Comparison of ENCODE assay signal across 12 mouse cellular contexts in the genomic region with DNA sequence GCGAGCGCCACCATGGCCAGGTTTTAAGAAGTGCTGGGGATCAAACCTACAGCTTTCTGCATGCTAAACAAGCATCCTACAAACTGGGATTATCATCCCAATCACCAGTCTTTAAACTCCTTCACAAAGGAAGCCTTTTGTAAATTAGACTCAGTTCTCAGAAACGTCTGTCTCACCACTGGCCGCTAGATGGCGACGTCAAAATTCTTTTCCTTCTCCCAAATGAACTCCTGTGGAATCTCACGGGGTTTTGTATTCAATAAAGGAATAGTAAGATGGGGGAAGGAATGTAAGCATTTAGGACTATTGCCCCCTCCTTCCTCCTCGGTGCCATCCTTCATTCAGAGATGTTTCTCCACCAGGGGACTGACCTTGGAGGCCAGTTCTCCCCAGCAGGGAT. TPM values are rescaled to one million over a fixed set of nuclear protein-coding genes. Genes with fewer than 3 reads are reported as not detected.
DNase-seq lines count a peak whose midpoint lies in the region; ATAC-seq and TF ChIP-seq lines count a peak whose summit lies in the region.
"Not testable (repeated sequence)": the region's sequence is repeated elsewhere in the genome, so short reads cannot be mapped to it uniquely, and the experiment has no call there.
"Had no signal": no experiment of that assay in that cellular context is flagged by ENCODE, and none has a peak within 500 bp of the region (broad histone marks: within the 10 kb centered on the region; RNA-seq: fewer than 3 reads in every experiment).

No protein-coding gene starts in this region.

- not testable (repeated sequence) for H3K27ac ChIP-seq in CH12.LX (ENCODE audit: insufficient read depth, low read depth); limb, embryonic 10.5 days; midbrain, embryonic 14.5 days (replicated peaks; ENCODE audit: low read depth, low read length); stomach, postnatal 0 days (replicated peaks)

- H3K4me2 ChIP-seq in CH12.LX (ENCODE audit: insufficient read depth, low read depth, poor library complexity, severe bottlenecking); midbrain, embryonic 14.5 days (ENCODE audit: low read length); stomach, postnatal 0 days (replicated peaks; ENCODE audit: low read depth): not testable (repeated sequence)

- not testable (repeated sequence) for H3K4me1 ChIP-seq in CH12.LX (ENCODE audit: control insufficient read depth in 1 of 2, insufficient read depth in 2 of 2); limb, embryonic 10.5 days; midbrain, embryonic 14.5 days (ENCODE audit: control insufficient read depth, insufficient read depth, low read length); stomach, postnatal 0 days (replicated peaks; ENCODE audit: control insufficient read depth, insufficient read depth)

- peak; percentile 27 for DNase-seq in CH12.LX (ENCODE audit: extremely low read depth)
- peak; percentile 53 to 62 for DNase-seq in adrenal gland, postnatal 36 days
- DNase-seq in embryo, embryonic 9.5 days (ENCODE audit: extremely low spot score), result peak; percentile 34
- DNase-seq in heart, postnatal 14 days, result peak; percentile 39 to 66
- DNase-seq in kidney, postnatal 10 days, result peak; percentile 75
- peak; percentile 53 for DNase-seq in limb, embryonic 10.5 days (ENCODE audit: low spot score)
- DNase-seq in midbrain, embryonic 14.5 days, result peak; percentile 75
- peak; percentile 37 for DNase-seq in stomach, postnatal 0 days (ENCODE audit: low spot score)

- in situ Hi-C loops in CH12.LX (cut with MboI; ENCODE audit: low pct_ligation_motif_present, low pct_unique_long_range_greater_than_20kb, low sequenced_read_pairs), result loop anchor here (25.0 kb wide), 1 partner anchor 212 kb away; no protein-coding TSS in a partner anchor

- peak; percentile 23 to 53; a peak in 3 of 4 replicates for TF ChIP-seq CTCF in CH12.LX (conservative IDR thresholded peaks at IDR 0.05 in 1 of 2, IDR thresholded peaks at IDR 0.05 in 1 of 2; ENCODE audit: low read depth in 2 of 2, low read length in 2 of 2)
- TF ChIP-seq CTCF in stomach, postnatal 0 days (IDR thresholded peaks at IDR 0.05; ENCODE audit: low read depth), result peak; percentile 66

- not testable (repeated sequence) for TF ChIP-seq POLR2A in CH12.LX (IDR thresholded peaks at IDR 0.05; ENCODE audit: low read depth, low read length)

- 13% methylated on average over 8 of the region's 8 CpGs for WGBS in limb, embryonic 10.5 days
- 7% methylated on average over 8 of the region's 8 CpGs for WGBS in midbrain, embryonic 14.5 days
- WGBS in stomach, postnatal 0 days, result 6% methylated on average over 8 of the region's 8 CpGs

- H3K36me3 ChIP-seq in CH12.LX (replicated peaks in 1 of 2; ENCODE audit: control insufficient read depth in 1 of 2, insufficient read depth in 1 of 2, low read length in 1 of 2); limb, embryonic 10.5 days; midbrain, embryonic 14.5 days (ENCODE audit: control insufficient read depth, insufficient read depth, low read length); stomach, postnatal 0 days (ENCODE audit: control insufficient read depth, insufficient read depth, low read length): not testable (repeated sequence)

- not testable (repeated sequence) for H3K9me3 ChIP-seq in CH12.LX (replicated peaks; ENCODE audit: low read length); limb, embryonic 10.5 days (replicated peaks); midbrain, embryonic 14.5 days (ENCODE audit: control insufficient read depth, low read length); stomach, postnatal 0 days (ENCODE audit: control insufficient read depth, low read length)

- dilution Hi-C loops in CH12.LX (cut with MboI; ENCODE audit: extremely low pct_ligation_motif_present, extremely low pct_unique_long_range_greater_than_20kb, low sequenced_read_pairs), result not testable (repeated sequence)

- H3K27me3 ChIP-seq in CH12.LX (replicated peaks); limb, embryonic 10.5 days (ENCODE audit: low read depth, poor library complexity, severe bottlenecking); midbrain, embryonic 14.5 days (ENCODE audit: control insufficient read depth, insufficient read depth, low read length); stomach, postnatal 0 days (ENCODE audit: control insufficient read depth, insufficient read depth, low read length): not testable (repeated sequence)

- TF ChIP-seq RAD21 in CH12.LX (IDR thresholded peaks at IDR 0.05; ENCODE audit: low read depth, low read length), result peak; percentile 11

- ATAC-seq in midbrain, embryonic 14.5 days (ENCODE audit: low FRiP score, low TSS enrichment); stomach, postnatal 0 days (ENCODE audit: low FRiP score, low TSS enrichment): not testable (repeated sequence)

- H3K4me3 ChIP-seq in CH12.LX (replicated peaks in 1 of 3; ENCODE audit: low read depth in 2 of 3, low read length in 2 of 3, poor library complexity in 1 of 3); limb, embryonic 10.5 days; midbrain, embryonic 14.5 days (replicated peaks; ENCODE audit: low read depth, low read length); stomach, postnatal 0 days (ENCODE audit: low read depth, low read length): not testable (repeated sequence)

- H3K79me2 ChIP-seq in CH12.LX (replicated peaks; ENCODE audit: control insufficient read depth, extremely low read depth, insufficient read depth, poor library complexity, severe bottlenecking), result not testable (repeated sequence)

- H3K9ac ChIP-seq in CH12.LX (ENCODE audit: insufficient read depth, low read depth); midbrain, embryonic 14.5 days (replicated peaks; ENCODE audit: low read length); stomach, postnatal 0 days (ENCODE audit: low read length): not testable (repeated sequence)

- intact Hi-C loops in heart, postnatal 14 days (cut with DNase I), result loop anchor here (5.0 kb wide), 1 partner anchor 152 kb away; no protein-coding TSS in a partner anchor

- not testable (repeated sequence) for TF ChIP-seq EP300 in CH12.LX (IDR thresholded peaks at IDR 0.05; ENCODE audit: low read length); stomach, postnatal 0 days (optimal IDR thresholded peaks at IDR 0.05)

RNA-seq across cellular contexts. Expression of gene Gm7697, which starts 26.8 kb away (rescaled TPM):
- total RNA-seq in CH12.LX (2012; rRNA removed) (not detected in 2 replicates), CH12.LX (2014; rRNA removed) (not detected in 2 replicates)
- polyA plus RNA-seq in CH12.LX (2012; ENCODE audit: insufficient read length, low read depth), result not detected in 2 replicates
- not detected for total RNA-seq in adrenal gland, postnatal 36 days (2021)
- not detected for total RNA-seq in heart, postnatal 14 days (2021)
- not detected in 2 replicates for polyA plus RNA-seq in limb, embryonic 10.5 days (2016; fragmentation: Nextera tagmentation; extraction: Ambion mirVana)
- polyA plus RNA-seq in midbrain, embryonic 14.5 days (2014; fragmentation: Nextera tagmentation; extraction: Ambion mirVana), result not detected in 2 replicates
- polyA plus RNA-seq in stomach, postnatal 0 days (2015; fragmentation: Nextera tagmentation; extraction: Ambion mirVana), result not detected in 2 replicates
- polyA plus RNA-seq: gonadal fat pad, adult 2 months; hindbrain, embryonic 16.5 days; limb, embryonic 13.5 days; midbrain, embryonic 12.5 days had no signal
